Comparison of ENCODE assay signal across 8 mouse cellular contexts in the genomic region with DNA sequence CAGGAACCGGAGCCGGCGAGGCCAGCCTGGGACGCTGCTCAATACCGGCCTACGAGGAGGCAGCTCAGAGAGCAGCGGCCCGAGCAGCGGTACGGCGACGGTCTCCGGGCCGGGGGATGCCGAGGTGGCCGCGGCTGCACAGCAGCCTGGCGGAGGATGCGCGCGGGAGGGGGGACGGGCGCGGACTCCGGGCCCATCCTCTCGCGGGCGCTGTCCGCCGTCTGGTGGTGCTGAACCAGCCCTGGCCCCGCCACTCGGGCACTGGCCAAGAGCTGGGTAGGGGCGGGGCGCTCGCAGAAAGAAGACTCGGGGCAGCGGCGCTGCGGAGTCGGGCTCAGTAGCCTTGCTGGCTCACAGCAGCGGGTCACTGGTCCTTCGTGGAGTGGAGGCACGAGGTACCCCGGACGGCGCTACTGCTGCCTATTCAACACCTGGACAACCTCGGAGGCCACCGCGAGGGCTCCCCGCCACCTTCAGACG. TPM values are rescaled to one million over a fixed set of nuclear protein-coding genes. Genes with fewer than 3 reads are reported as not detected.
DNase-seq lines count a peak whose midpoint lies in the region; ATAC-seq lines count a peak whose summit lies in the region.

No protein-coding gene starts in this region.

- WGBS in hindbrain, embryonic 12.5 days = under 1% methylated on average over 50 of the region's 51 CpGs

- H3K4me3 ChIP-seq in hindbrain, embryonic 12.5 days = peak overlapping the region; percentile 67

- H3K36me3 ChIP-seq in hindbrain, embryonic 12.5 days = no peaks in the 10 kb centered on the region

- ATAC-seq in hindbrain, embryonic 12.5 days (ENCODE audit: low FRiP score) = peak; percentile 74

- no peaks in the 10 kb centered on the region for H3K9me3 ChIP-seq in hindbrain, embryonic 12.5 days (replicated peaks)

- peak; percentile 46 for DNase-seq in NIH3T3 (ENCODE audit: low read depth)
- peak; percentile 93 to 95 for DNase-seq in cerebellum, postnatal 10 days
- DNase-seq in frontal cortex, postnatal 25 days (ENCODE audit: low spot score in 2 of 2) = peak; percentile 48 to 65
- DNase-seq in layer of hippocampus, adult 9-11 months = peak; percentile 48
- peak; percentile 95 for DNase-seq in lung, postnatal 10 days
- DNase-seq in ovary, postnatal 36 days (ENCODE audit: low spot score) = peak; percentile 95
- peak; percentile 88 for DNase-seq in thymus, postnatal 14 days

- peak overlapping the region; percentile 96 for H3K4me2 ChIP-seq in hindbrain, embryonic 12.5 days (replicated peaks)

- peak overlapping the region; percentile 81 for H3K9ac ChIP-seq in hindbrain, embryonic 12.5 days

- peak overlapping the region; percentile 95 for H3K27ac ChIP-seq in hindbrain, embryonic 12.5 days

- H3K4me1 ChIP-seq in hindbrain, embryonic 12.5 days = peaks cover 51% of the 10 kb centered on the region

- H3K27me3 ChIP-seq in hindbrain, embryonic 12.5 days = peaks cover 49% of the 10 kb centered on the region

RNA-seq across cellular contexts. Expression of a gene that starts 0.3 kb away (rescaled TPM):
- polyA plus RNA-seq in hindbrain, embryonic 12.5 days (2016; fragmentation: Nextera tagmentation; extraction: Ambion mirVana) = 11.9 and 13.2 TPM in 2 replicates

RNA-seq across cellular contexts. Expression of a gene that starts 41.6 kb away (rescaled TPM):
- polyA plus RNA-seq in hindbrain, embryonic 12.5 days (2016; fragmentation: Nextera tagmentation; extraction: Ambion mirVana) = 5.1 and 6.0 TPM in 2 replicates

Comparison
In these comparisons a context has a peak if more than half of its experiments do, and no peak if none do; other contexts are left out.
1. Peak in every context shown above with its lines: DNase-seq, ATAC-seq, H3K4me3 ChIP-seq and H3K27ac ChIP-seq.